Mouse (Mus musculus) megakaryocyte-erythroid progenitor cell, adult 5-6 weeks (primary cell): ENCODE results near the gene Man1b1. TPM values are rescaled to one million over a fixed set of nuclear protein-coding genes. Genes with fewer than 3 reads are reported as not detected.

ENCODE experiments used
- ATAC-seq: replicated peaks from 2 replicates; pipeline ENCODE4 v1.8.0; 2016; ENCODE audit warnings: mild to moderate bottlenecking, inconsistent platforms; ENCODE audit not compliant: severe bottlenecking, poor library complexity, low FRiP score, low TSS enrichment
- total RNA-seq, 2 experiments: library from RNA; stranded (forward) in 1 of 2; stranded (reverse) in 1 of 2; fragments of 200-1000, 215-1000 nt in 1 of 2; fragments of >200 nt in 1 of 2; fragmentation: Nextera tagmentation in 1 of 2; gene quantifications; 2 replicates each; pipeline ENCODE4 v1.2.3; 2014 to 2017

Man1b1 gene
- total RNA-seq (2014; fragmentation: Nextera tagmentation) = 37.1 and 38.9 TPM in 2 replicates
- total RNA-seq (2017) = 31.8 and 82.7 TPM in 2 replicates

GRCm38 (mm10) chr2:25332286-25333160, at the start of gene Man1b1:
Gene Man1b1 (plus strand): TSS chr2:25332338.
- peak; percentile 97 for ATAC-seq

GRCm38 (mm10) chr2:25285551-25285950, 46.6 kb upstream of the Man1b1 start:
- ATAC-seq = no peak

- peak; percentile 59 for ATAC-seq
These were observed 45.8 kb upstream of the Man1b1 start for GRCm38 (mm10) chr2:25286314-25286713.

DNA sequence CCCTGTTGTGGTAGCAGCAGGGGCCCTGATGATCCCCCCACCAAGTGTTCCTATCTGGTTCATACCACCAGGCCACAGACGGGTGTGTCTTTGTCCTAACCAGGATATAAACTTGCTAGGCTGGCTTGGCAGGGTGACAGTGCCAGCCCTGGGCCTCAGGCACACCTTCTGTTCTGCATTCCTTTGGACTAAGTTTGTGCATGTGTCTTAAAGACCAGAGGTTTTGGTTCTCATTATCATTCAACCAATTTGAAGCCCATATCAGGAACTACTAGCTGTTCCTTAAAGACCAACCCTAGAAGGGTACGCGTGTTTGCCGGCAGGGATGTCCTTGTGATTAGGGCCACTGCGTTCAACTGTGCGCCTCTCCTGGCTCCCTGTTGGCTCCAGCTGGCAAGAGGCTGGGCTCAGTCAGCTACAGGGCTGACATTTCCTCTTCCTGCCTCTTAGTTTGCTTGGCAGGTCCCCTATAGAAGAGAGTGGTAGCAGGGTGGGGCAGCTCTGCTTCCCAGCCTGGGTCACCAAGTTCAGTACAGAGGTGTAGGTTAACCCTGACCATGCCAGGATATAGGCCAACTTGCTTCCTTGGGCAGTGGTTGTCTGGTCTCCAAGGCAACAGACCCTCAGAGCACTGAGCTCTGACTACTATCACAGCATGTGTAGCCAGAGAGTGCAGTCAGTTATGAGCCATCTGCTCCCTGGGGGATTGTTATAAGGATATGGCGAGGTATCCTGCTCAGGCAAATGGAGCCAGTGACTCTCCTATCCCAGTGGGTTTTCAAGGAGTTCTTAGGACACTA, 45.1 kb upstream of the Man1b1 start:
- peak; percentile 76 for ATAC-seq

DNA sequence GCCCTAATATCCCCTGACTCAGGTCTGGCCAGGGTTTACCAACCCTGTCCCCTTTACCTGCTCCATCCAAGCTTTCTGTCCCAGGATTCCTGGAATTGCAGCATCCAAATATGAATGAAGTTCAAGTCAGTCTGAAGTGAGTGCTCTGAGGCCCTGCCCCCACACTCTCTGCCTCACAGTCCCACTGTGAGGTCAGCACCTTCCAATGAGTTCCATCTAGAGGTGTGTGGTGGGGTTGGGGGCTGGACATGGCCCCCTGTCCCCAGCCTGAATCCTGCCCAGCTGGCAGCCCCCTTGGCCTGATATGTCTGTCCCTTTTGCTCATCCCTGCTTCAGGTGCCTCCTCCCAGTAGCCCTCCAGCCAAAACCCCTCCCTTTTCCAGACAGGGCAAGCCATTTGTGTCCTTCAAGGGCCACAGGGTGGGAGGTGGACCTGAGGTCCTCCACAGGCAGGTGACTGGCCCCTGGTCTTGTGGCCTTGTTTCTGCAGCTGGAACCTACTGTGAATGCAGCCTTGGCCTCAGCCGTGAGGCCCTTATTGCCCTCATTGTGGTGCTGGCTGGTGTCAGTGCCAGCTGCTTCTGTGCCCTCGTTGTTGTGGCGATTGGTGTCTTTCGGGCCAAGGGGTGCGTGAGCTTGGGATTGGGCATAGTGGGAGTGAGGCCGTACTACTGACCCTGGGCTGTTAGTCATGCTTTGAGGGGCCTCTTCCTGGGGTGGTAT, 44.0 kb upstream of the Man1b1 start, which contains the start of gene Tmem210:
Gene Tmem210 (plus strand): TSS at position 219 of the 723 bp plus-strand sequence.
- ATAC-seq = no peak

DNA sequence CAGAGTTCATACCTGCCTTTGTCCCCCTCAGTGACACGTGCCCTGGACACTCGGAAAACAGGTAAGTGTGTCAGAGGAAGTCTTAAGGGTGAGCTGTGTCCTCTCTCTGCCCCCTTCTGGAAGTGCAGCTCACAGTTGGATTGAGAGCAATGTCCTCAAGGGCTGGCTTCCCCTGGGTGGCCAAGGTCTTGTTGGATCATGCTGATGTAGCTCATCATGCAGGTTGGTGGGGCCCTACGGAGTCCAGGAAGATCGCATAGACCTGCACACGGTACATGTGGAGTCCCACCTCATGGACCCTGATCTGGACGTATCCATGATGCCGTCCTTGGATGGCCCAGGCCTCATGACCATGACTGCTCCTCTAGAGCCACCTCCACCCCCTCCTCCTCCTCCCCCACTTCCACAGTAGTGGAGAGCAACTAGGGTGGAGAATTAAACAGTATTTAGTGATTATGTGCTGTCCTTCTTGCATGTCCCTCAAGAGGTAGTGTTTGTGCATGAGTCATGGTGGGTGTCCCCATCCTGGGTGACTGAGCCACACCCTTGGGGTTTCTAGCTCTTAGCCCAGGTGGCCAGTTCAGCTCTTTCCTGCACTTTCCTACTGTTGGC, 43.3 kb upstream of the Man1b1 start:
- ATAC-seq = no peak

GRCm38 (mm10) chr2:25289651-25290050, 42.5 kb upstream of the Man1b1 start, which contains the start of gene Lrrc26:
Gene Lrrc26 (plus strand): TSS chr2:25289915.
- ATAC-seq = no peak

DNA sequence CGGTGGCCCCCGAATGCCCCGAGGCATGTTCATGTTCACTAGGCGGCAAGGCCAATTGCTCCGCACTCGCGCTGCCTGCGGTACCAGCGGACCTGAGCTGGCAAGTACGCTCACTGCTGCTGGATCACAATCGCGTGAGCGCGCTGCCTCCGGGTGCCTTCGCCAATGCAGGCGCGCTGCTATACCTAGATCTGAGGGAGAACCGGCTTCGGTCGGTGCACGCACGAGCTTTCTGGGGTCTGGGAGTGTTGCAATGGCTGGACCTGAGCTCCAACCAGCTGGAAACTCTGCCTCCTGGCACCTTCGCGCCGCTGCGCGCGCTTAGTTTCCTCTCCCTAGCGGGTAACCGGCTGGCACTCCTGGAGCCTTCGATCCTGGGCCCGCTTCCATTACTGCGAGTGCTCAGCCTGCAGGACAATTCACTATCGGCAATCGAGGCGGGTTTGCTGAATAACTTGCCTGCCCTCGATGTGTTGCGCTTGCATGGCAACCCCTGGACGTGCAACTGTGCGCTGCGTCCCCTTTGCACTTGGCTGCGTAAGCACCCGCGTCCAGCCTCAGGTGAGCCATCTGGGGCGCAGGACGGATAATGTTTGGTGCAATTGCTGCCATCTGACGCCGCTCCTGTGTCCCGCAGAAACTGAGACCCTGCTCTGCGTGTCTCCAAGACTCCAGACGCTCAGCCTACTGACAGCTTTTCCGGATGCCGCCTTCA, 41.9 kb upstream of the Man1b1 start:
- ATAC-seq = no peak

DNA sequence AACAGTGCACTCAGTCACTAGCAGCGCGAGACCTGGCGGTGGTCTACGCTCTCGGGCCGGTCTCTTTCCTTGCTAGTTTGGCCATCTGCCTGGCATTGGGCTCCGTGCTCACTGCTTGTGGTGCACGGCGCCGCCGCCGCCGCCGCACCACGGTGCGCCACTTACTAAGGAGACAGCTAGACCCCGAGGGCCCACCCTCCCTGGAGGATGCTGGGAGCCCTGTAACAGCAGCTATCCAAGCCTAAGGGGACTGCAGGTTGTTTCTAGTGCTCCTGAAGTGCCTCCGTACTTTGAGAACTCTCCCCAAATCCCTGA, 41.4 kb upstream of the Man1b1 start:
- ATAC-seq = no peak

GRCm38 (mm10) chr2:25291184-25292053, 40.7 kb upstream of the Man1b1 start:
- no peak for ATAC-seq

- no peak for ATAC-seq
These were observed 40.0 kb upstream of the Man1b1 start for GRCm38 (mm10) chr2:25292054-25292544.

- ATAC-seq = peak; percentile 48; the same call in 1 of the 2 replicates
These were observed 39.3 kb upstream of the Man1b1 start for GRCm38 (mm10) chr2:25292856-25293255.

GRCm38 (mm10) chr2:25293706-25294105, 38.4 kb upstream of the Man1b1 start:
- no peak for ATAC-seq

- no peak for ATAC-seq
These were observed 35.0 kb upstream of the Man1b1 start for GRCm38 (mm10) chr2:25297093-25297492.

- no peak for ATAC-seq
These were observed 34.1 kb upstream of the Man1b1 start for GRCm38 (mm10) chr2:25298046-25298445.

GRCm38 (mm10) chr2:25303452-25303851, 28.7 kb upstream of the Man1b1 start:
- no peak for ATAC-seq

DNA sequence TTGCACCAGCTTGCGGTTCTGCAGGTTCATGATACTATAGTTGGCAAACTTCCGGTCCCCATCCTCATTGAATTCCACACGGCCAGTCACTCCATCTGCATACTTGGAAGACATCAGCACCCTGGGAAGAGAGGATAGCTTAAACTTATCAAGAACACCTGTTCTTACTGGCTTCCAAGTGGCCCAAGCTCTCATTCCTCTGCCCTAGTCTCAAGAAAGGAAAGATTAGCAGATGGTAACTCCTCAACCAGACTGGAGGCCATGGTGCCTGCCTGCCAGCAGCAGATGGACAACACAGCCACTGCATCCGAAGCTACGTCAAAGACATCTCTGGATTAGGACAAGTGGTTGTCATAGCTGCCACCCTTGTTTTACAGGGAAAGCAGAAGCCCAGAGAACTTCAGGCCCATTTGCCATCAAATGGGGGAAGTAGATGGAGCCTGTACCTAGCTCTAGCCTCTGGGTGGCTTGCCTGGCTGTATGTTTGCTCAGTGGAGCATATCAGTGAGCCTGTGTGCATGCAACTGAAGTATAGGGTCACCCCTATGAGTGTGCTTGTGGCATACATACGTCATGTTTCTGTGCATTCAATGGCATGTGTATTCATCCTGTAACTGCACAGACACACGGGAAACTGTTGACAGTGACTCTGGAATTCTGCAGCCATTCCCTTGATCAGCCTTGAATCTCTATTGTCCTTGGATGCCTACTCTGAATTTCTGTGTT, 28.0 kb upstream of the Man1b1 start:
- ATAC-seq = 0 out of 2 replicates have a peak, but pooled peaks have one; percentile 13
